Mouse (Mus musculus) retina, postnatal 7 days (tissue): ENCODE measurements around the gene Clec14a.
"Not testable (repeated sequence)": the region's sequence is repeated elsewhere in the genome, so short reads cannot be mapped to it uniquely, and the experiment has no call there.

Experiments used
- DNase-seq: peaks from one replicate; pipeline ENCODE4 v3.0.0-alpha.2; 2012; ENCODE audit warnings: low read depth, low spot score

Gene Clec14a

GRCm38 (mm10) chr12:58268563-58269501 is at the start of gene Clec14a:
TSS of gene Clec14a (minus strand) at chr12:58269290.
- DNase-seq = no peak

- no peak for DNase-seq
These were observed 38.7 kb upstream of the Clec14a start for GRCm38 (mm10) chr12:58307835-58308234.

GRCm38 (mm10) chr12:58306402-58306801 is 37.3 kb upstream of the Clec14a start:
- not testable (repeated sequence) for DNase-seq

- no peak for DNase-seq
These were observed 36.5 kb upstream of the Clec14a start for GRCm38 (mm10) chr12:58305567-58305966.

- no peak for DNase-seq
These were observed 27.9 kb upstream of the Clec14a start for GRCm38 (mm10) chr12:58296980-58297379.

- DNase-seq = no peak
These were observed 16.8 kb upstream of the Clec14a start for GRCm38 (mm10) chr12:58285912-58286311.

GRCm38 (mm10) chr12:58270520-58270919 is 1.4 kb upstream of the Clec14a start:
- DNase-seq = no peak

- DNase-seq = no peak
These were observed 415 bp upstream of the Clec14a start for GRCm38 (mm10) chr12:58269505-58269904.

- DNase-seq = no peak
These were observed 916 bp downstream of the Clec14a start for GRCm38 (mm10) chr12:58268186-58268562.

GRCm38 (mm10) chr12:58267779-58268178 is 1.3 kb downstream of the Clec14a start:
- no peak for DNase-seq

GRCm38 (mm10) chr12:58251901-58252300 is 17.2 kb downstream of the Clec14a start:
- no peak for DNase-seq

- DNase-seq = no peak
These were observed 36.6 kb downstream of the Clec14a start for GRCm38 (mm10) chr12:58232489-58232888.

- DNase-seq = no peak
These were observed 43.4 kb downstream of the Clec14a start for GRCm38 (mm10) chr12:58225644-58226043.

GRCm38 (mm10) chr12:58219078-58219477 is 50.0 kb downstream of the Clec14a start:
- DNase-seq = no peak

- no peak for DNase-seq
These were observed 52.9 kb downstream of the Clec14a start for GRCm38 (mm10) chr12:58216218-58216617.
